Mouse (Mus musculus): ENCODE measurements around the gene Trappc10. TPM values are rescaled to one million over a fixed set of nuclear protein-coding genes. Genes with fewer than 3 reads are reported as not detected.

The Trappc10 gene
- polyA plus RNA-seq, 1 experiment from 2014 or later = 24.0 TPM

- Histone ChIP-seq H3K4me3 (ENCODE audit: inconsistent target) (no peak overlapping the region), H3K27ac (no peak overlapping the region), H3K36me3 (ENCODE audit: inconsistent target) (no peaks in the 10 kb centered on the region), H3K79me2 (ENCODE audit: inconsistent target) (peaks cover 100% of the 10 kb centered on the region)
- 92% methylated on average over 6 of the region's 6 CpGs for WGBS (ENCODE audit: missing documents)
Observed at GRCm38 (mm10) chr10:78237809-78238208, 6.6 kb downstream of the Trappc10 start.

- WGBS (ENCODE audit: missing documents) = 42% methylated on average over 8 of the region's 8 CpGs
- H3K79me2 ChIP-seq (ENCODE audit: inconsistent target) = peaks cover 100% of the 10 kb centered on the region
- H3K4me3 ChIP-seq (ENCODE audit: inconsistent target) = no peak overlapping the region
- H3K36me3 ChIP-seq (ENCODE audit: inconsistent target) = no peaks in the 10 kb centered on the region
- H3K27ac ChIP-seq = no peak overlapping the region
Observed at GRCm38 (mm10) chr10:78236885-78237629, 7.4 kb downstream of the Trappc10 start.

GRCm38 (mm10) chr10:78233756-78234155 lies 10.7 kb downstream of the Trappc10 start:
- H3K27ac ChIP-seq = no peak overlapping the region
- H3K4me3 ChIP-seq (ENCODE audit: inconsistent target) = no peak overlapping the region
- H3K79me2 ChIP-seq (ENCODE audit: inconsistent target) = peaks cover 89% of the 10 kb centered on the region
- WGBS (ENCODE audit: missing documents) = 73% methylated on average over 6 of the region's 6 CpGs
- peaks cover 21% of the 10 kb centered on the region; the same call in 1 of the 2 replicates for H3K36me3 ChIP-seq (ENCODE audit: inconsistent target)

- H3K79me2 ChIP-seq (ENCODE audit: inconsistent target) = peaks cover 83% of the 10 kb centered on the region
- WGBS (ENCODE audit: missing documents) = 90% methylated on average over 5 of the region's 5 CpGs
- H3K27ac ChIP-seq = no peak overlapping the region
- peaks cover 21% of the 10 kb centered on the region; the same call in 1 of the 2 replicates for H3K36me3 ChIP-seq (ENCODE audit: inconsistent target)
- H3K4me3 ChIP-seq (ENCODE audit: inconsistent target) = no peak overlapping the region
Observed at GRCm38 (mm10) chr10:78233161-78233560, 11.3 kb downstream of the Trappc10 start.

- Histone ChIP-seq H3K27ac (no peak overlapping the region), H3K4me3 (ENCODE audit: inconsistent target) (no peak overlapping the region), H3K79me2 (ENCODE audit: inconsistent target) (peaks cover 75% of the 10 kb centered on the region), H3K36me3 (ENCODE audit: inconsistent target) (peaks cover 21% of the 10 kb centered on the region; the same call in 1 of the 2 replicates)
- WGBS (ENCODE audit: missing documents) = 81% methylated on average over 4 of the region's 4 CpGs
Observed at GRCm38 (mm10) chr10:78232301-78232980, 12.0 kb downstream of the Trappc10 start.

GRCm38 (mm10) chr10:78228560-78228928 lies 15.9 kb downstream of the Trappc10 start:
- Histone ChIP-seq H3K36me3 (ENCODE audit: inconsistent target) (peaks cover 21% of the 10 kb centered on the region; the same call in 1 of the 2 replicates), H3K79me2 (ENCODE audit: inconsistent target) (peaks cover 73% of the 10 kb centered on the region), H3K27ac (peak overlapping the region; percentile 22; the same call in 1 of the 2 replicates), H3K4me3 (ENCODE audit: inconsistent target) (no peak overlapping the region)
- 78% methylated on average over 5 of the region's 5 CpGs for WGBS (ENCODE audit: missing documents)

- Histone ChIP-seq H3K36me3 (ENCODE audit: inconsistent target) (peaks cover 21% of the 10 kb centered on the region; the same call in 1 of the 2 replicates), H3K27ac (peak overlapping the region; percentile 46), H3K79me2 (ENCODE audit: inconsistent target) (peaks cover 71% of the 10 kb centered on the region), H3K4me3 (ENCODE audit: inconsistent target) (no peak overlapping the region)
- 22% methylated on average over 8 of the region's 8 CpGs for WGBS (ENCODE audit: missing documents)
Observed at GRCm38 (mm10) chr10:78227875-78228559, 16.4 kb downstream of the Trappc10 start.

- Histone ChIP-seq H3K27ac (no peak overlapping the region), H3K36me3 (ENCODE audit: inconsistent target) (peaks cover 35% of the 10 kb centered on the region)
- 98% methylated on average over 6 of the region's 6 CpGs for WGBS (ENCODE audit: missing documents)
Observed at GRCm38 (mm10) chr10:78224136-78224535, 20.3 kb downstream of the Trappc10 start.

GRCm38 (mm10) chr10:78222908-78223307 lies 21.5 kb downstream of the Trappc10 start:
- 84% methylated on average over 4 of the region's 4 CpGs for WGBS (ENCODE audit: missing documents)
- H3K27ac ChIP-seq = no peak overlapping the region

More at GRCm38 (mm10) chr10:78224136-78224535, 20.3 kb downstream of the Trappc10 start:
- Histone ChIP-seq H3K79me2 (ENCODE audit: inconsistent target) (peaks cover 42% of the 10 kb centered on the region; the same call in 1 of the 2 replicates), H3K4me3 (ENCODE audit: inconsistent target) (no peak overlapping the region)

GRCm38 (mm10) chr10:78221315-78221714 lies 23.1 kb downstream of the Trappc10 start:
- H3K4me3 ChIP-seq (ENCODE audit: inconsistent target) = no peak overlapping the region
- 95% methylated on average over 7 of the region's 7 CpGs for WGBS (ENCODE audit: missing documents)
- H3K27ac ChIP-seq = no peak overlapping the region
- peaks cover 62% of the 10 kb centered on the region for H3K36me3 ChIP-seq (ENCODE audit: inconsistent target)
- peaks cover 33% of the 10 kb centered on the region; the same call in 1 of the 2 replicates for H3K79me2 ChIP-seq (ENCODE audit: inconsistent target)

More at GRCm38 (mm10) chr10:78222908-78223307, 21.5 kb downstream of the Trappc10 start:
- Histone ChIP-seq H3K4me3 (ENCODE audit: inconsistent target) (no peak overlapping the region), H3K79me2 (ENCODE audit: inconsistent target) (peaks cover 42% of the 10 kb centered on the region; the same call in 1 of the 2 replicates), H3K36me3 (ENCODE audit: inconsistent target) (peaks cover 46% of the 10 kb centered on the region)

- Histone ChIP-seq H3K36me3 (ENCODE audit: inconsistent target) (peaks cover 80% of the 10 kb centered on the region), H3K27ac (no peak overlapping the region), H3K79me2 (ENCODE audit: inconsistent target) (peaks cover 15% of the 10 kb centered on the region; the same call in 1 of the 2 replicates), H3K4me3 (ENCODE audit: inconsistent target) (no peak overlapping the region)
- 100% methylated on average over 1 of the region's 1 CpGs for WGBS (ENCODE audit: missing documents)
Observed at GRCm38 (mm10) chr10:78219528-78219927, 24.9 kb downstream of the Trappc10 start.

GRCm38 (mm10) chr10:78218576-78218975 lies 25.9 kb downstream of the Trappc10 start:
- H3K4me3 ChIP-seq (ENCODE audit: inconsistent target) = no peak overlapping the region
- H3K36me3 ChIP-seq (ENCODE audit: inconsistent target) = peaks cover 89% of the 10 kb centered on the region
- peaks cover 6% of the 10 kb centered on the region; the same call in 1 of the 2 replicates for H3K79me2 ChIP-seq (ENCODE audit: inconsistent target)
- no peak overlapping the region for H3K27ac ChIP-seq
- WGBS (ENCODE audit: missing documents) = 93% methylated on average over 6 of the region's 6 CpGs

- H3K4me3 ChIP-seq (ENCODE audit: inconsistent target) = no peak overlapping the region
- no peaks in the 10 kb centered on the region for H3K79me2 ChIP-seq (ENCODE audit: inconsistent target)
- H3K27ac ChIP-seq = no peak overlapping the region
- H3K36me3 ChIP-seq (ENCODE audit: inconsistent target) = peaks cover 100% of the 10 kb centered on the region
- WGBS (ENCODE audit: missing documents) = 84% methylated on average over 6 of the region's 6 CpGs
Observed at GRCm38 (mm10) chr10:78216376-78217083, 27.9 kb downstream of the Trappc10 start.

- H3K4me3 ChIP-seq (ENCODE audit: inconsistent target) = no peak overlapping the region
- H3K79me2 ChIP-seq (ENCODE audit: inconsistent target) = no peaks in the 10 kb centered on the region
- 96% methylated on average over 9 of the region's 9 CpGs for WGBS (ENCODE audit: missing documents)
- no peak overlapping the region for H3K27ac ChIP-seq
- H3K36me3 ChIP-seq (ENCODE audit: inconsistent target) = peaks cover 100% of the 10 kb centered on the region
Observed at GRCm38 (mm10) chr10:78214371-78214770, 30.1 kb downstream of the Trappc10 start.

Measured in macrophage (primary cell).